Mouse (Mus musculus) megakaryocyte, embryonic 14.5 days (primary cell): Measurements from ENCODE around the gene Madd.

ENCODE experiments used
- FLI1 ChIP-seq: IDR thresholded peaks from 2 replicates; pipeline ENCODE4 v1.6.1; 2012; ENCODE audit warnings: low read length, inconsistent platforms, mixed read lengths
- GATA1 ChIP-seq: IDR thresholded peaks from 3 replicates; pipeline ENCODE4 v1.6.1; 2012; ENCODE audit warnings: mixed read lengths, low read length, inconsistent platforms, borderline replicate concordance

- TF ChIP-seq GATA1 (no peak), FLI1 (no peak)
Measured at GRCm38 (mm10) chr2:91119551-91119950, 64.1 kb downstream of the Madd start.
